Mouse (Mus musculus) liver, embryonic 15.5 days (tissue): ENCODE results near the gene Pih1d1. TPM values are rescaled to one million over a fixed set of nuclear protein-coding genes. Genes with fewer than 3 reads are reported as not detected.

Source experiments
- ATAC-seq: fragments of 200-750 bp; cut with Nextera tagmentation; 2 replicates; pipeline ENCODE4 v1.8.0; 2017; ENCODE audit warnings: moderate number of reproducible peaks, mild to moderate bottlenecking, moderate library complexity; ENCODE audit not compliant: insufficient read depth
- H3K27ac ChIP-seq: fragments of 300-500 bp; sonication (generic); replicated peaks from 2 replicates; pipeline ENCODE4 v1.5.1; 2015; ENCODE audit warnings: mild to moderate bottlenecking, inconsistent platforms
- H3K27me3 ChIP-seq: fragments of 300-500 bp; sonication (generic); 2 replicates; pipeline ENCODE4 v1.6.1; 2015; ENCODE audit warnings: mild to moderate bottlenecking, inconsistent platforms
- H3K36me3 ChIP-seq: fragments of 300-500 bp; sonication (generic); replicated peaks from 2 replicates; pipeline ENCODE4 v1.6.1; 2015; ENCODE audit warnings: moderate library complexity, mild to moderate bottlenecking, inconsistent platforms
- H3K4me1 ChIP-seq: fragments of 300-500 bp; sonication (generic); replicated peaks from 2 replicates; pipeline ENCODE4 v1.6.1; 2015; ENCODE audit warnings: inconsistent platforms
- H3K4me2 ChIP-seq: fragments of 300-500 bp; sonication (generic); 2 replicates; pipeline ENCODE4 v1.6.1; 2015; ENCODE audit warnings: moderate library complexity, mild to moderate bottlenecking, inconsistent platforms
- H3K4me3 ChIP-seq: fragments of 300-500 bp; sonication (generic); replicated peaks from 2 replicates; pipeline ENCODE4 v1.5.1; 2015; ENCODE audit warnings: mild to moderate bottlenecking, inconsistent platforms
- H3K9ac ChIP-seq: fragments of 300-500 bp; sonication (generic); 2 replicates; pipeline ENCODE4 v1.6.1; 2015; ENCODE audit warnings: moderate library complexity, mild to moderate bottlenecking, inconsistent platforms
- H3K9me3 ChIP-seq: fragments of 300-500 bp; sonication (generic); replicated peaks from 2 replicates; pipeline ENCODE4 v1.6.1; 2016; ENCODE audit warnings: inconsistent platforms
- WGBS: fragments of 180-500 bp; shearing (Covaris S2); methylation state at CpG from one replicate; pipeline ENCODE4 v1.1.7; 2015; ENCODE audit warnings: mixed read lengths; ENCODE audit not compliant: insufficient replicate concordance; 5-methylcytosine and 5-hydroxymethylcytosine counted together
- polyA plus RNA-seq: library from polyadenylated mRNA; unstranded; fragments of >200 nt; fragmentation: Nextera tagmentation; extraction: Ambion mirVana; gene quantifications from 2 replicates; pipeline ENCODE4 v1.2.1, GENCODE M21; 2015

The Pih1d1 gene
- polyA plus RNA-seq, 1 experiment from 2014 or later, result 42.2 TPM

- H3K4me1 ChIP-seq, result peaks cover 56% of the 10 kb centered on the region
- ATAC-seq, result peak; percentile 53
- peak overlapping the region; percentile 79 for H3K27ac ChIP-seq
- H3K36me3 ChIP-seq, result peaks cover 14% of the 10 kb centered on the region
- H3K9me3 ChIP-seq, result no peaks in the 10 kb centered on the region
- peak overlapping the region; percentile 95 for H3K4me2 ChIP-seq
- H3K4me3 ChIP-seq, result 0 out of 2 replicates have a peak overlapping the region, but pooled peaks have one; percentile 12
- no peaks in the 10 kb centered on the region for H3K27me3 ChIP-seq
- no peak overlapping the region; the same call in 1 of the 2 replicates for H3K9ac ChIP-seq
- 12% methylated on average over 12 of the region's 12 CpGs for WGBS
Observed at GRCm38 (mm10) chr7:45137171-45138006, 16.7 kb upstream of the Pih1d1 start.

DNA sequence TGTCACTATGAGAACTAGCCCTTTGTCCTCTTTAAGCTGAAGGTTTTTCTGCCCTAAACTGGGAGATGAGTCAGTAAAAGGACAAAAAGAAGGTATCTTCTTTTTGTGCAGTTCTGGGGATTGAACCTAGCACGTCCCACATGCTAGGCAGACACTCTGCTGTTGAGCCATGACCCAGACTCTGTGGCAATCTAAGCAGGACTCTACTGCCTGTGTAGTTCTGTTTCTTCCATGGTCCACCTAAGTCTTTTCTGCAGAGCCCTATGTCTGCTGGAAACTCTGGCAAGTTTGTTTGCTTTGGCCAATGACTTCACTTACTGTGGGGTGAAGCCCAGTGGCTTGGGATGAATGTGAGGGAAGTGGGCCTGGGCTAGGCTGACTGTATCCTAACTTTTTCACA is 15.7 kb upstream of the Pih1d1 start:
- ATAC-seq, result no peak
- WGBS, result 59% methylated on average over 1 of the region's 1 CpGs
- Histone ChIP-seq H3K36me3 (peaks cover 20% of the 10 kb centered on the region), H3K9ac (no peak overlapping the region), H3K27me3 (no peaks in the 10 kb centered on the region), H3K4me2 (no peak overlapping the region), H3K27ac (0 out of 2 replicates have a peak overlapping the region, but pooled peaks have one; percentile 79), H3K4me1 (peaks cover 56% of the 10 kb centered on the region), H3K4me3 (no peak overlapping the region), H3K9me3 (no peaks in the 10 kb centered on the region)

GRCm38 (mm10) chr7:45139904-45140723 is 14.0 kb upstream of the Pih1d1 start:
- Histone ChIP-seq H3K9ac (no peak overlapping the region), H3K27me3 (no peaks in the 10 kb centered on the region), H3K4me1 (peaks cover 41% of the 10 kb centered on the region), H3K36me3 (peaks cover 31% of the 10 kb centered on the region), H3K27ac (no peak overlapping the region; the same call in 1 of the 2 replicates), H3K9me3 (no peaks in the 10 kb centered on the region), H3K4me3 (no peak overlapping the region), H3K4me2 (no peak overlapping the region)
- no peak for ATAC-seq
- WGBS, result 63% methylated on average over 8 of the region's 8 CpGs

DNA sequence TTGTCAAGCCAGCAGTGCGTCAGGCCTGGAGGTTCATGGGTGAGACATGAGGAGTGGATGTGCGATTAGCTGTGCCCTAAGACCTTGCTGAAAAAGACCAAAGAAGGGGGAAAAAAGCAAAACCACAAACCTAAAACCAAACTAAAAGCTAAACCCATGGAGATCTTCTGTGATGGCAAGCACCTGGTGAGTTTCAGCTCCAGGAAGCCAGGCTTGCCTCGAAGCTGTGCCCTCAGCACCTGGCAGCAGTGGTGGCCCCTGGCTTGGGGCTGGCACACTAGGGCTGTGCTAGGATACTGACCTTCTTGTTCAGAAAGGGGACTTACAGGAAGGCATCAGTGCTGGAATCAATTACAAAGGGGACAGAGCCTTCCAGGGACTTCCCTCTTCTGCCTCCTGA is 12.8 kb upstream of the Pih1d1 start:
- H3K27me3 ChIP-seq, result no peaks in the 10 kb centered on the region
- H3K4me3 ChIP-seq, result no peak overlapping the region
- 83% methylated on average over 3 of the region's 3 CpGs for WGBS
- no peak overlapping the region for H3K27ac ChIP-seq
- H3K36me3 ChIP-seq, result peaks cover 42% of the 10 kb centered on the region
- no peak for ATAC-seq
- peaks cover 32% of the 10 kb centered on the region for H3K4me1 ChIP-seq
- H3K4me2 ChIP-seq, result no peak overlapping the region
- H3K9me3 ChIP-seq, result no peaks in the 10 kb centered on the region
- H3K9ac ChIP-seq, result no peak overlapping the region

DNA sequence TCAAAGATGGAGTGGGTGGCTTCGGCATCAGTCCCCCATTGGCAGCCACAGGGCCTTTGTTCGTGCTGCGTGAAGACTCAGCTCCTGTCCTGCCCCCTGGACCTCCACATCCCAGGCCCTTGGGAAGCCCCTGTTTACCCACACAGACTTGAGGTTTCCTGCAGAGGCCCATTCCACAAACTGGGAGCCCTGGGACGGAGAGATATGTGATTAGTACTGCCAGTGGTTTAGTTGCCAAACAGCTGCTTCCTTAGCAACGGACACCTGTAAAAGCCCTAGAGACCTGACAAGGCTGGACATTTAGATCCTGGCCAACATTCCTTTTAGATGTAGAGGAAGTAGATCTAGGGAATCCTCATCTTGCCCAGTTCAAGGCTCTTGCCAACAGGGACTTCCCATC is 12.2 kb upstream of the Pih1d1 start:
- Histone ChIP-seq H3K4me1 (peaks cover 26% of the 10 kb centered on the region), H3K27ac (no peak overlapping the region), H3K4me2 (no peak overlapping the region), H3K9ac (no peak overlapping the region), H3K4me3 (no peak overlapping the region), H3K36me3 (peaks cover 48% of the 10 kb centered on the region), H3K27me3 (no peaks in the 10 kb centered on the region), H3K9me3 (no peaks in the 10 kb centered on the region)
- no peak for ATAC-seq
- 76% methylated on average over 5 of the region's 5 CpGs for WGBS

DNA sequence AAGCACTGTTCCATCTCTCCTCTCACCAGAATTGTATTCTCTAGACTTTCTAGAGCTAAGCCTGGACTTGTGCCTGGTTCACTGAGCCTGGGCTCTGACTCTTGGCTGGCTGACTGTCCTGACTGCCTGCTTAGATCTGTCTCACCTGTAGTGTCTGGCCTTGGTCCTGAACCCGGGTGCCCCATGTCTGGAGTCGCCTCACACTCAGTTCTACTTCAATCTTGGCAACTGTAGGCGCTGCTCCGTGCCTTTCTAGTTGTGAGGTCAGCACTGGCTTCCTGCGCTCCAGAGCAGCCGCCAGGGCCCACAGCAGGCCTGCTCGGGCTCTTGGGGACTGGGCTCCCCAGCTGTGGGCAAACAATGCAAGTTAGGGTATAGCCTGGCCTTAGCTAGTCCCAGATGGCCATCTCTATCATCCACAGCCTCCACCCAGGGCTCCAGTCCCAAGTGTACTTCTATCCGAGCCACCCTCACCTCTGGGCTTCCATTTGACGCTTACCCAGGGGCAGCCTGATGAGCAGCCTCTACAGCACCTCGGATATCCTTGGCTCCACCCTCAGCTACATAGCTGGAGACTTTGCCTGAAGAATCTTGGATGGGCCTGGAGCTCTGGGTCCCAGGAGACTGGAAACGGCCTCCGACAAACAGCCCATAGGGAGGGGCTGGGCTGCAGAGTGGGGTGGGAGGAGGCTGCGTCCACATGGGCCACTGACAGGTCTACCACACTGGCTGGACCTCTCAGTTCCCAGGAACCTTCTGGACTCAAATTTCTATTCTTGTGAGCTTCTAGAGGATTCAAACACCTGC is 9.5 kb upstream of the Pih1d1 start:
- Histone ChIP-seq H3K4me2 (no peak overlapping the region), H3K9me3 (no peaks in the 10 kb centered on the region), H3K9ac (no peak overlapping the region), H3K27ac (no peak overlapping the region), H3K4me3 (no peak overlapping the region), H3K36me3 (peaks cover 49% of the 10 kb centered on the region), H3K4me1 (peaks cover 17% of the 10 kb centered on the region; the same call in 1 of the 2 replicates), H3K27me3 (no peaks in the 10 kb centered on the region)
- ATAC-seq, result no peak
- 77% methylated on average over 13 of the region's 13 CpGs for WGBS

DNA sequence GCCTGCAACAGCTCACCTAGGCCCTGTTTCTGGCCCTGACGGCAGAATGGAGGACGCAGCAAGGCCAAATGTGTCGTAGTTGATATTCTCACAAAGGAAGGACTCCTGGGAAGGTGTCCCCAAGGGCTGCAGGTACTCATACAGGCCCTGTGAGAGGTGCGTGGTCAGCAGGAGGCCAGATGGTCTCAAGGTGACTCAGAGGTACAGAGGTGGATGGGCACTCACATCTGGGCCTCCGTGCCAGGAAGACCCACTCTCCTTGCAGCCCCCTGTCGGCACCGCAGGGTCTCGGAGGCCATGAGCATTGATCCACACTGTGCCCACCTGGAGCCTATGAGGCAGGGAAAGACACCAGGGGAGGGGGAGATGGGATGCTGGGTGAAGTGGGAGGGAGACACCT is 8.6 kb upstream of the Pih1d1 start:
- Histone ChIP-seq H3K9ac (no peak overlapping the region), H3K9me3 (no peaks in the 10 kb centered on the region), H3K27me3 (no peaks in the 10 kb centered on the region), H3K4me2 (no peak overlapping the region), H3K4me1 (peaks cover 19% of the 10 kb centered on the region; the same call in 1 of the 2 replicates), H3K4me3 (no peak overlapping the region), H3K27ac (no peak overlapping the region), H3K36me3 (peaks cover 49% of the 10 kb centered on the region)
- WGBS, result 85% methylated on average over 8 of the region's 8 CpGs
- ATAC-seq, result no peak

DNA sequence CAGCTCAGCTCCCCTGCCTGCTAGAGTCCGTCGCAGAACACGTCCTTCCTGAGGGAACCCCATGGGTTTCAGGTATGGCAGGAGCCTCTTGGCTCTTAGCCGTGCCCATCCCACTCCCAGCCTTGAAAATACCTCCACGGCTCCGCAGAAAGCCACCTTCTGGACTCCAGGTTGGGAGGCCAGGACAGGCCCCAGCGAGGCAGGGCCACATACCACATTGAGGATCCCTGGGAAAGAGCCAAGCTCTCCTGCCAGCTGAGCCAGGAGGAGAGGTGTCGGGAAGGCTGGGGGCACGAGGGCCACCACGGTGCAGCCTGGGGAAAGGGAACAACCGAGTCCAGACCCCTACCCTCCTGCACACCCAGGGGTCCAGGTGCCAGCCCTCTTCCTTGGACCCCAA is 6.8 kb upstream of the Pih1d1 start:
- ATAC-seq, result no peak
- peaks cover 43% of the 10 kb centered on the region for H3K36me3 ChIP-seq
- H3K4me2 ChIP-seq, result no peak overlapping the region
- 86% methylated on average over 11 of the region's 11 CpGs for WGBS
- no peak overlapping the region for H3K9ac ChIP-seq
- H3K27me3 ChIP-seq, result no peaks in the 10 kb centered on the region
- H3K4me1 ChIP-seq, result peaks cover 30% of the 10 kb centered on the region
- H3K27ac ChIP-seq, result no peak overlapping the region
- no peak overlapping the region for H3K4me3 ChIP-seq
- H3K9me3 ChIP-seq, result no peaks in the 10 kb centered on the region

- peak; percentile 34 for ATAC-seq
- 75% methylated on average over 11 of the region's 11 CpGs for WGBS
- H3K36me3 ChIP-seq, result peaks cover 36% of the 10 kb centered on the region
- no peak overlapping the region for H3K27ac ChIP-seq
- no peak overlapping the region for H3K4me3 ChIP-seq
- H3K9me3 ChIP-seq, result no peaks in the 10 kb centered on the region
- H3K9ac ChIP-seq, result no peak overlapping the region
- H3K4me1 ChIP-seq, result peaks cover 30% of the 10 kb centered on the region
- H3K4me2 ChIP-seq, result no peak overlapping the region
- no peaks in the 10 kb centered on the region for H3K27me3 ChIP-seq
Observed at GRCm38 (mm10) chr7:45147899-45148298, 6.2 kb upstream of the Pih1d1 start.

DNA sequence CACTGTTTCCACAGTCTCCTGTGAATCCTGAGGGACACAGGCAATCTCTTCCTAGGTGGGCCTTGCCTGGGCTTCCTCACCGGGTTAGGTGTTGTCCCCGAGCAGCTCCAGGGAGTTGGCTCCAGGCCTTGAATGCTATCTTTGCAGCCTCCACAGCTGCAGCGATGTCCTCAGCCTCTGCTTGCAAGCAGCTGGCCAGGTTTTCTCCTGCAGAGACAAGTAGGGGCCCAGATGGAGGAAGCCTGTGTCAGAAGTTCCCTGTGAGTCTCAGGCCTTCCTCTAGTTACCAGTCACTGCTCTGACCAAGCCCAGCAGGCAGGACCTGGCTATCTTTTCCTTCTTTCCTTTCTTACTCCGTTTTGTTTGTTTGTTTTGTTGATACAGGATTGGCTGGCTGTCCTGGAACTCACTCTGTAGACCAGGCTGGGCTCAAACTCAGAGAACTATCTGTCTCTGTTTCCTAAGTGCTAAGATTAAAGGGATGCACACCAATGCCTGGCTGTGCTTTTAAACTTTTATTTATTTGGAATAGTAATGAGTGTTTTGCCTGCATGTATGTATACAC is 5.5 kb upstream of the Pih1d1 start:
- Histone ChIP-seq H3K36me3 (peaks cover 30% of the 10 kb centered on the region), H3K4me1 (peaks cover 37% of the 10 kb centered on the region), H3K9me3 (no peaks in the 10 kb centered on the region), H3K27ac (no peak overlapping the region), H3K4me2 (no peak overlapping the region), H3K4me3 (no peak overlapping the region), H3K9ac (no peak overlapping the region), H3K27me3 (no peaks in the 10 kb centered on the region)
- WGBS, result 50% methylated on average over 4 of the region's 4 CpGs
- no peak for ATAC-seq
